Mouse (Mus musculus): ENCODE data around the gene Zzz3. TPM values are rescaled to one million over a fixed set of nuclear protein-coding genes. Genes with fewer than 3 reads are reported as not detected.

Gene Zzz3
- polyA plus RNA-seq (2015; fragmentation: Nextera tagmentation; extraction: Ambion mirVana) = 10.8 and 14.3 TPM in 2 replicates

GRCm38 (mm10) chr3:152395350-152396277 lies at the start of gene Zzz3:
Gene Zzz3, plus strand, starts transcription at chr3:152395473.
- H3K4me1 ChIP-seq (replicated peaks) = peaks cover 45% of the 10 kb centered on the region
- H3K9ac ChIP-seq = peak within 1 kb of the TSS; percentile 91
- peak within 1 kb of the TSS; percentile 99 for H3K4me3 ChIP-seq (replicated peaks)
- under 1% methylated on average over 87 of the region's 108 CpGs for WGBS (ENCODE audit: insufficient replicate concordance)
- peaks cover 15% of the 10 kb centered on the region for H3K36me3 ChIP-seq (replicated peaks)
- peak within 1 kb of the TSS; percentile 98 for H3K27ac ChIP-seq (replicated peaks)
- no peaks in the 10 kb centered on the region for H3K9me3 ChIP-seq (replicated peaks)
- H3K27me3 ChIP-seq = no peaks in the 10 kb centered on the region
- peak within 1 kb of the TSS; percentile 93 for H3K4me2 ChIP-seq
- ATAC-seq (ENCODE audit: insufficient read depth) = peak; percentile 82

DNA sequence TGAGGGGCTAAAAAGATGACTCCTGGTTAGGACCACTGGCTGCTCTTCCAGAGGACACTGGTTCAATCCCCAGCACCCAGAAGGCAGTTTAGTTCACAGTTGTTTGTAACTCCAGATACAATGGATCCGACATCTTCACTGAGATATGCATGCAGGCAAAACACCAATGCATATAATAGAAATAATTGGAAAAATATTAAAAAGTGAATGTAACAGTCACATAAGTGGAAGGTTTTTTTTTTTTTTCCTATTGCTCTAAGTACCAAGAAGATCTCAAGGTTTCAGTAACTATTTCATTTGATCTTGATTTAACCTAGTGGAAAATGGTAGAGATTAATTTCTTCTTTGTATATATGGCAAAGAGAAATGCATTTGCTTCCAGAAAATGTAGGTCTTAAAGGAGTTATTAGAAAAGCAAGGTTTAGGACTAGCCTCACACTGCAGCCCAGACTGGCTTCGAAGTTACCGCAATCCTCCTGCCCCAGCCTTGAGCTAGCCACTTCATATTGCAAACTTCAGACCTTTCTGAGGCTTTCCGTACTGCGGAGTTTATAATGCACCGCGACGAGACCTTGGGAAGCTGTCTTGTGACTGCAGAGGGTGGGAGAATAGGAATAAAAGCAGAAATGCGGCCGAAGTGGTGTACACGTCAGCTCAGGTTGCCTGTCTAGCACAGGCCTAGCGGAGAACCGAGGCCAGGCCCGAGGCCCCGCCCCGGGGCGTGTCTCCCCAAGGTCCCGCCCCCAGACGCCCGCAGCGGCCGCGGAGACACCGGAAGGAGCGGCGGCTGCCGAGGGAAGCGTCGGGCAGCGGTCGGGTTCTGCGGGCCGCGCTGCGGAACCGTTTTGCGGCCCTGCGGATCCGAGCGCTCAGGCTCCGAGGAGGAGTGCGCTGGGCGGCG lies 49.3 kb upstream of the Zzz3 start, which contains the start of gene Usp33:
Gene Usp33 (plus strand): TSS at position 747 of the 901 bp plus-strand sequence.
- 0 out of 2 replicates have a peak, but pooled peaks cover 7% of the 10 kb centered on the region for H3K36me3 ChIP-seq (replicated peaks)
- no peaks in the 10 kb centered on the region for H3K9me3 ChIP-seq (replicated peaks)
- H3K27me3 ChIP-seq = no peaks in the 10 kb centered on the region
- peak within 1 kb of the TSS; percentile 95 for H3K27ac ChIP-seq (replicated peaks)
- H3K4me2 ChIP-seq = peak within 1 kb of the TSS; percentile 73
- WGBS (ENCODE audit: insufficient replicate concordance) = 7% methylated on average over 37 of the region's 44 CpGs
- H3K9ac ChIP-seq = peak within 1 kb of the TSS; percentile 83
- H3K4me3 ChIP-seq (replicated peaks) = peak within 1 kb of the TSS; percentile 82
- peaks cover 40% of the 10 kb centered on the region for H3K4me1 ChIP-seq (replicated peaks)
- peak; percentile 94 for ATAC-seq (ENCODE audit: insufficient read depth)

DNA sequence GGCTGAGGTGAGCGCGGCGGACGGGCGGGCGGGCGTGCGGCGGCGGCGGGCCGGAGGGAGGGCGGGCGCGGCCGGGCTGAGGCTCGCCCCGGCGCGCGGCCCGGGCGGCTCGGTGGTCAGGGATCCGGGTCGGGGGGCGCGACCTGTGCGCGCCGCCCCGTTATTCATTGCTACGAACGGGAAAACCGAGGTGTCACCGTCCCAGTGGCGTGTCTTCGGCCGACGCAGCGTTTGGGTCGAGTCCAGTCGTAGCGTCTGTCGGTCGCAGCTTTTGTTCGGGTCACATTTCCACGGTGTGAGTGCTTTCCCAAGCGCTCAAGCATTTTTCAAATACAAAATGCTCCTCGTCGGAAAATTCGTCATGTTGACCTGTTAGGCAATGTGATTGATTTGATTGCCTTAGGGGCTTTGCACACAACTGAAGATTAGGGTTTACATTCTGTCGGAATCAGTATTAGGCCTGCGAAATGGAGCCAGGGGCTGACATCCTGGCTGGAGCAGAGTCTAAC lies 48.6 kb upstream of the Zzz3 start:
- Histone ChIP-seq H3K9ac (peak overlapping the region; percentile 83), H3K4me3 (replicated peaks) (peak overlapping the region; percentile 82), H3K4me2 (peak overlapping the region; percentile 73), H3K9me3 (replicated peaks) (no peaks in the 10 kb centered on the region), H3K27ac (replicated peaks) (peak overlapping the region; percentile 95), H3K27me3 (no peaks in the 10 kb centered on the region), H3K4me1 (replicated peaks) (peaks cover 45% of the 10 kb centered on the region), H3K36me3 (replicated peaks) (0 out of 2 replicates have a peak, but pooled peaks cover 7% of the 10 kb centered on the region)
- under 1% methylated on average over 51 of the region's 54 CpGs for WGBS (ENCODE audit: insufficient replicate concordance)
- peak; percentile 81 for ATAC-seq (ENCODE audit: insufficient read depth)

GRCm38 (mm10) chr3:152347227-152347626 lies 48.0 kb upstream of the Zzz3 start:
- H3K27ac ChIP-seq (replicated peaks) = peak overlapping the region; percentile 95
- peaks cover 51% of the 10 kb centered on the region for H3K4me1 ChIP-seq (replicated peaks)
- 17% methylated on average over 3 of the region's 3 CpGs for WGBS (ENCODE audit: insufficient replicate concordance)

GRCm38 (mm10) chr3:152348011-152348830 lies 47.1 kb upstream of the Zzz3 start:
- no peak for ATAC-seq (ENCODE audit: insufficient read depth)
- WGBS (ENCODE audit: insufficient replicate concordance) = 80% methylated on average over 10 of the region's 10 CpGs
- Histone ChIP-seq H3K9ac (no peak overlapping the region), H3K27me3 (no peaks in the 10 kb centered on the region), H3K9me3 (replicated peaks) (no peaks in the 10 kb centered on the region), H3K27ac (replicated peaks) (peak overlapping the region; percentile 19; the same call in 1 of the 2 replicates), H3K4me2 (peak overlapping the region; percentile 73), H3K36me3 (replicated peaks) (peaks cover 7% of the 10 kb centered on the region; the same call in 1 of the 2 replicates), H3K4me1 (replicated peaks) (peaks cover 58% of the 10 kb centered on the region), H3K4me3 (replicated peaks) (0 out of 2 replicates have a peak overlapping the region, but pooled peaks have one; percentile 82)

More at GRCm38 (mm10) chr3:152347227-152347626, 48.0 kb upstream of the Zzz3 start:
- Histone ChIP-seq H3K27me3 (no peaks in the 10 kb centered on the region), H3K4me2 (peak overlapping the region; percentile 73), H3K4me3 (replicated peaks) (peak overlapping the region; percentile 82), H3K9ac (peak overlapping the region; percentile 83), H3K36me3 (replicated peaks) (0 out of 2 replicates have a peak, but pooled peaks cover 7% of the 10 kb centered on the region), H3K9me3 (replicated peaks) (no peaks in the 10 kb centered on the region)
- peak; percentile 47 for ATAC-seq (ENCODE audit: insufficient read depth)

- Histone ChIP-seq H3K4me3 (replicated peaks) (no peak overlapping the region), H3K9me3 (replicated peaks) (no peaks in the 10 kb centered on the region), H3K9ac (no peak overlapping the region), H3K27me3 (no peaks in the 10 kb centered on the region), H3K36me3 (replicated peaks) (peaks cover 7% of the 10 kb centered on the region; the same call in 1 of the 2 replicates), H3K27ac (replicated peaks) (peak overlapping the region; percentile 19; the same call in 1 of the 2 replicates), H3K4me2 (no peak overlapping the region), H3K4me1 (replicated peaks) (peaks cover 72% of the 10 kb centered on the region)
- WGBS (ENCODE audit: insufficient replicate concordance) = 68% methylated on average over 3 of the region's 3 CpGs
- no peak for ATAC-seq (ENCODE audit: insufficient read depth)
Observed at GRCm38 (mm10) chr3:152350431-152350830, 44.8 kb upstream of the Zzz3 start.

DNA sequence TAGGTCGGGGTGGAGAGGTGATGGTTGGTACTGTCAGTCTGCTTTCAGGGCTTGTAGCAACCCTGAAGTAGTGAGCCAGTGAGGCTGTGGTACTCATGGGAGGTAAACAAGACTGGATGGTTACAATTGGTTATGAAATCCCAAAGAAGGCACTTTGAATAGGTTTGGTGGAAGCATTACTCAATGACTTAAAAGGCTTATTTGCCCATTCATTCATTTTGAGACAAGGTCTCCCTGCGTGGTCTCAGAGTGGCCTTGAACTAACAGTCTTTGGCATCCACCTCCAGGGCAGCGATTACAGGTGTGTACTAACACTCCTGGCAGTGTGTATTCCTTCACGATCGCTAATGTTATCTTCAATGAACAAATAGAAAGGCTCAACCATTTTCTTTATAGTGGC lies 44.3 kb upstream of the Zzz3 start:
- Histone ChIP-seq H3K27ac (replicated peaks) (peak overlapping the region; percentile 19; the same call in 1 of the 2 replicates), H3K4me3 (replicated peaks) (no peak overlapping the region), H3K4me1 (replicated peaks) (peaks cover 76% of the 10 kb centered on the region), H3K4me2 (no peak overlapping the region), H3K9me3 (replicated peaks) (no peaks in the 10 kb centered on the region), H3K36me3 (replicated peaks) (peaks cover 7% of the 10 kb centered on the region; the same call in 1 of the 2 replicates), H3K27me3 (no peaks in the 10 kb centered on the region), H3K9ac (no peak overlapping the region)
- 66% methylated on average over 5 of the region's 5 CpGs for WGBS (ENCODE audit: insufficient replicate concordance)
- ATAC-seq (ENCODE audit: insufficient read depth) = no peak

DNA sequence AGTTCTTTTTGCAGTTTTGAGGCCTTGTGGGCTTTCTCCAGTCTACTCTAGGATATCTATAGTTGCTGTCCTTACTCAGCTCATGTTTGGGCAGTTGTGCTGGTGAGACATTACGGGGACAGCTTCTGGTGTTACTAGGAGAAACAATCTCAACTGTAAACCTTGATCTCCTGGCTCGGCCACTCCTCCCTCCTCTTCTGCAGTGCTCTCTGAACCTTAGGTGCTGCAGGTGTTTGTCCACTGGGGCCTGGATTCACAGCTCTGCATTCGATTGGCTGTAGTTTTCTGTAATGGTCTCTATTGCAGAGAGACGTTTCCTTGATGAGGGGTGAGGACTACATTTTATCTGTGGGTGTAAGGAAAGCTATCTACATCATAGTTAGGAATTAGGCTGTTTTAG lies 43.0 kb upstream of the Zzz3 start:
- 64% methylated on average over 4 of the region's 4 CpGs for WGBS (ENCODE audit: insufficient replicate concordance)
- ATAC-seq (ENCODE audit: insufficient read depth) = no peak
- peaks cover 76% of the 10 kb centered on the region for H3K4me1 ChIP-seq (replicated peaks)
- H3K9me3 ChIP-seq (replicated peaks) = no peaks in the 10 kb centered on the region
- H3K4me2 ChIP-seq = no peak overlapping the region
- H3K36me3 ChIP-seq (replicated peaks) = peaks cover 7% of the 10 kb centered on the region; the same call in 1 of the 2 replicates
- no peaks in the 10 kb centered on the region for H3K27me3 ChIP-seq
- H3K4me3 ChIP-seq (replicated peaks) = no peak overlapping the region
- no peak overlapping the region; the same call in 1 of the 2 replicates for H3K27ac ChIP-seq (replicated peaks)
- H3K9ac ChIP-seq = no peak overlapping the region

DNA sequence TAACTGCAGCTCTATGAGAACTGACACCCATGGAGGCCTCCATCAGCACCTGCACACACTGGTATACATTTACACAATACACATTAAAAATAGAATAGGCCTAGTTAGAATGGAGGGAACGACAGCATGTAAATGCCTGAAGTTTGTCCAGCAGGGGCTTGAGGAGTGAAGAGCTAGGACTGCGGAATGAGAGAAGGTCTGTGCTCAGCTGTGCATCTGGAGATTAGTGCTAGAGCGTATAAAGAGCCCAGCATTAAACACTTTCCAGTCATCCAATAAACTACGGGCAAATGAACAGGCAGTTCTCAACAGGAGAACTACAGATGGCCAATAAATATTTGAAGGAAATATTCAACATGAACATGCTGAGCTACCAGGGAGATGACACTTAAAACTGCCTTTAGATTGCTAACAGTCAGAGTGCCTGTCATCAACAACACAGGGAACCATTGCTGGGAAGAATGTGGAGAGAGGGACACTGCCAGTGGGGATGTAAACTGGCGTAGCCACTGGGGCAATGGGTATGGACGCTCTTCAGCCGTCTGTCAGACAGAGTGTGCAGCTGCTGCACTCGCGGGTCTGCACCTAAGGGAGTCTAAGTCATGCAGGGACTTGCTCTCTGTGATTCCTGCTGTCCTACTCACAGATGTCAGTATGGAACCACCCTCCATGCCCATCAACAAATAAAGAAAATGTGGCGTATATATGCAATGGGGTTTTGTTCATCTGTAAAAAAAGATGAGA lies 41.7 kb upstream of the Zzz3 start:
- Histone ChIP-seq H3K27ac (replicated peaks) (no peak overlapping the region), H3K27me3 (no peaks in the 10 kb centered on the region), H3K36me3 (replicated peaks) (peaks cover 9% of the 10 kb centered on the region), H3K4me1 (replicated peaks) (peaks cover 66% of the 10 kb centered on the region), H3K4me2 (no peak overlapping the region), H3K9ac (no peak overlapping the region), H3K9me3 (replicated peaks) (no peaks in the 10 kb centered on the region), H3K4me3 (replicated peaks) (no peak overlapping the region)
- no peak for ATAC-seq (ENCODE audit: insufficient read depth)
- WGBS (ENCODE audit: insufficient replicate concordance) = 82% methylated on average over 10 of the region's 10 CpGs

Data from liver, embryonic 15.5 days (tissue).